Mouse (Mus musculus) MEL (cell line): ENCODE data around the gene Nubp2. TPM values are rescaled to one million over a fixed set of nuclear protein-coding genes. Genes with fewer than 3 reads are reported as not detected.

Source experiments
- DNase-seq: peaks from one replicate; pipeline ENCODE4 v3.0.0; 2011; ENCODE audit warnings: low read depth, low spot score
- H3K27ac ChIP-seq: 2 replicates; pipeline ENCODE4 v1.5.1; 2012; ENCODE audit warnings: low read depth, mild to moderate bottlenecking, control low read depth, low read length, moderate library complexity; ENCODE audit not compliant: control insufficient read depth
- H3K27me3 ChIP-seq, 2 experiments: fragments of 150-350 bp in 1 of 2; sonication (generic) in 1 of 2; 2 replicates each; pipeline ENCODE4 v1.6.1; 2012; ENCODE audit warnings: low read length in 2 of 2, mild to moderate bottlenecking in 2 of 2, improper control_type of control experiment in 1 of 2, moderate library complexity in 1 of 2; ENCODE audit not compliant: insufficient read depth in 2 of 2, control insufficient read depth in 1 of 2
- H3K36me3 ChIP-seq, 2 experiments: 2 replicates each; pipeline ENCODE4 v1.6.1; 2012 to 2014; ENCODE audit warnings: low read length in 2 of 2, improper control_type of control experiment in 1 of 2, inconsistent platforms in 1 of 2, mild to moderate bottlenecking in 1 of 2; ENCODE audit not compliant: insufficient read depth in 2 of 2, control insufficient read depth in 1 of 2
- H3K4me1 ChIP-seq, 2 experiments: fragments of 150-350 bp in 1 of 2; sonication (generic) in 1 of 2; 2 replicates each; pipeline ENCODE4 v1.6.1; 2012; ENCODE audit warnings: low read length in 2 of 2, improper control_type of control experiment in 1 of 2, mild to moderate bottlenecking in 1 of 2; ENCODE audit not compliant: insufficient read depth in 2 of 2, control insufficient read depth in 1 of 2
- H3K4me3 ChIP-seq, 2 experiments: fragments of 150-350 bp in 1 of 2; sonication (generic) in 1 of 2; 2 replicates each; pipeline ENCODE4 v1.5.1; 2012; ENCODE audit warnings: low read depth in 2 of 2, low read length in 2 of 2, mild to moderate bottlenecking in 2 of 2, moderate library complexity in 2 of 2, control low read depth in 1 of 2, improper control_type of control experiment in 1 of 2; ENCODE audit not compliant: control insufficient read depth in 1 of 2, insufficient read depth in 1 of 2
- H3K79me2 ChIP-seq: 2 replicates; pipeline ENCODE4 v1.6.1; 2012; ENCODE audit warnings: mild to moderate bottlenecking, low read length, moderate library complexity; ENCODE audit not compliant: control insufficient read depth, poor library complexity, insufficient read depth
- H3K9ac ChIP-seq: 2 replicates; pipeline ENCODE4 v1.6.1; 2012; ENCODE audit warnings: low read depth, mild to moderate bottlenecking, control low read depth, low read length, moderate library complexity; ENCODE audit not compliant: control insufficient read depth, poor library complexity, severe bottlenecking
- H3K9me3 ChIP-seq: fragments of 150-350 bp; sonication (generic); replicated peaks from 2 replicates; pipeline ENCODE4 v1.6.1; 2012; ENCODE audit warnings: mild to moderate bottlenecking, low read length, improper control_type of control experiment, moderate library complexity; ENCODE audit not compliant: insufficient read depth
- CHD2 ChIP-seq: IDR thresholded peaks from 2 replicates; pipeline ENCODE4 v1.6.1; 2011; ENCODE audit warnings: low read length, improper control_type of control experiment
- CTCF ChIP-seq, 3 experiments: IDR thresholded peaks in 2 of 3; conservative IDR thresholded peaks in 1 of 3; 2 replicates each; pipeline ENCODE4 v1.5.1; 2011 to 2012; ENCODE audit warnings: low read length in 3 of 3, low read depth in 2 of 3, mild to moderate bottlenecking in 2 of 3, improper control_type of control experiment in 1 of 3, inconsistent platforms in 1 of 3, mixed read lengths in 1 of 3, moderate library complexity in 1 of 3; ENCODE audit not compliant: control insufficient read depth in 1 of 3, insufficient read depth in 1 of 3, poor library complexity in 1 of 3, severe bottlenecking in 1 of 3
- ETS1 ChIP-seq: IDR thresholded peaks from 2 replicates; pipeline ENCODE4 v1.6.1; 2012; ENCODE audit warnings: low read depth, mild to moderate bottlenecking, inconsistent platforms, low read length, improper control_type of control experiment, moderate library complexity
- GATA1 ChIP-seq: IDR thresholded peaks from 2 replicates; pipeline ENCODE4 v1.6.1; 2011; ENCODE audit warnings: low read depth, low read length, improper control_type of control experiment
- HCFC1 ChIP-seq: IDR thresholded peaks from 2 replicates; pipeline ENCODE4 v1.6.1; 2012; ENCODE audit warnings: low read depth, mild to moderate bottlenecking, inconsistent platforms, low read length, improper control_type of control experiment, moderate library complexity
- KAT2A ChIP-seq: conservative IDR thresholded peaks from 2 replicates; pipeline ENCODE4 v1.6.1; 2012; ENCODE audit warnings: low read depth, low read length, improper control_type of control experiment, inconsistent platforms
- MAX ChIP-seq: IDR thresholded peaks from 2 replicates; pipeline ENCODE4 v1.6.1; 2011; ENCODE audit warnings: low read length, improper control_type of control experiment
- MAZ ChIP-seq: IDR thresholded peaks from 2 replicates; pipeline ENCODE4 v1.6.1; 2012; ENCODE audit warnings: low read depth, mild to moderate bottlenecking, inconsistent platforms, low read length, improper control_type of control experiment
- MEF2A ChIP-seq: IDR thresholded peaks from 2 replicates; pipeline ENCODE4 v1.6.1; 2014; ENCODE audit warnings: low read depth, mild to moderate bottlenecking, inconsistent platforms, low read length, improper control_type of control experiment; ENCODE audit not compliant: poor library complexity, insufficient replicate concordance, severe bottlenecking; ENCODE audit errors: extremely low read depth
- MXI1 ChIP-seq: IDR thresholded peaks from 2 replicates; pipeline ENCODE4 v1.6.1; 2011; ENCODE audit warnings: mild to moderate bottlenecking, low read depth, low read length, improper control_type of control experiment
- POLR2A ChIP-seq, 2 experiments: IDR thresholded peaks; 2 replicates each; pipeline ENCODE4 v1.6.1; 2011 to 2012; ENCODE audit warnings: low read length in 2 of 2, mild to moderate bottlenecking in 2 of 2, control low read depth in 1 of 2, improper control_type of control experiment in 1 of 2, low read depth in 1 of 2, moderate library complexity in 1 of 2; ENCODE audit not compliant: control insufficient read depth in 1 of 2, insufficient read depth in 1 of 2, poor library complexity in 1 of 2
- POLR2AphosphoS2 ChIP-seq: IDR thresholded peaks from 2 replicates; pipeline ENCODE4 v1.6.1; 2011; ENCODE audit warnings: low read length, improper control_type of control experiment
- POLR2AphosphoS5 ChIP-seq: IDR thresholded peaks from 2 replicates; pipeline ENCODE4 v1.6.1; 2012; ENCODE audit warnings: low read depth, borderline replicate concordance, mild to moderate bottlenecking, inconsistent platforms, low read length, moderate library complexity, mixed read lengths
- RCOR1 ChIP-seq: IDR thresholded peaks from 2 replicates; pipeline ENCODE4 v1.6.1; 2012; ENCODE audit warnings: low read depth, mild to moderate bottlenecking, inconsistent platforms, low read length, improper control_type of control experiment
- SMC3 ChIP-seq: IDR thresholded peaks from 2 replicates; pipeline ENCODE4 v1.6.1; 2011; ENCODE audit warnings: low read depth, low read length, improper control_type of control experiment
- TAL1 ChIP-seq: IDR thresholded peaks from 2 replicates; pipeline ENCODE4 v1.6.1; 2012; ENCODE audit warnings: mild to moderate bottlenecking, inconsistent platforms, low read length, moderate library complexity, mixed read lengths
- TBP ChIP-seq: IDR thresholded peaks from 2 replicates; pipeline ENCODE4 v1.8.0; 2011; ENCODE audit warnings: low read depth, low read length, improper control_type of control experiment
- TCF12 ChIP-seq: IDR thresholded peaks from 2 replicates; pipeline ENCODE4 v1.6.1; 2014; ENCODE audit warnings: low read depth, mild to moderate bottlenecking, inconsistent platforms, low read length, improper control_type of control experiment, moderate library complexity
- USF1 ChIP-seq: IDR thresholded peaks from 2 replicates; pipeline ENCODE4 v1.6.1; 2014; ENCODE audit warnings: low read depth, mild to moderate bottlenecking, inconsistent platforms, low read length, improper control_type of control experiment, moderate library complexity
- ZC3H11A ChIP-seq: IDR thresholded peaks from 2 replicates; pipeline ENCODE4 v1.6.1; 2012; ENCODE audit warnings: low read depth, mild to moderate bottlenecking, inconsistent platforms, low read length, improper control_type of control experiment
- ZKSCAN1 ChIP-seq: IDR thresholded peaks from 2 replicates; pipeline ENCODE4 v1.6.1; 2012; ENCODE audit warnings: low read depth, mild to moderate bottlenecking, inconsistent platforms, low read length, improper control_type of control experiment, moderate library complexity
- ZMIZ1 ChIP-seq: IDR thresholded peaks from 2 replicates; pipeline ENCODE4 v1.6.1; 2012; ENCODE audit warnings: low read depth, mild to moderate bottlenecking, inconsistent platforms, low read length, improper control_type of control experiment, moderate library complexity
- ZNF384 ChIP-seq: IDR thresholded peaks from 2 replicates; pipeline ENCODE4 v1.6.1; 2012; ENCODE audit warnings: low read depth, mild to moderate bottlenecking, inconsistent platforms, low read length, improper control_type of control experiment
- polyA plus RNA-seq, 2 experiments: library from polyadenylated mRNA; stranded (reverse) in 1 of 2; unstranded in 1 of 2; fragments of >175 nt in 1 of 2; fragments of >200 nt in 1 of 2; gene quantifications; 2 replicates each; pipeline versions ENCODE4 v1.2.1 to v1.2.4; 2012; ENCODE audit warnings: low replicate concordance in 2 of 2, low read depth in 1 of 2; ENCODE audit not compliant: insufficient read length in 2 of 2, insufficient read depth in 1 of 2, missing spikeins in 1 of 2
- total RNA-seq: library from RNA; depleted of rRNA; stranded (reverse); fragments of 300-350 nt; gene quantifications from 2 replicates; pipeline ENCODE4 v1.2.3, GENCODE M21; 2012

Nubp2 gene
- total and polyA plus RNA-seq, 3 experiments: 141 to 191 TPM; not detected in 1

GRCm38 (mm10) chr17:24856589-24856988 lies 29.6 kb downstream of the Nubp2 start:
- H3K4me3 ChIP-seq: no peak overlapping the region
- peaks cover 0 to 12% of the 10 kb centered on the region in 2 experiments; a peak in 2 of 4 replicates for H3K36me3 ChIP-seq
- H3K27ac ChIP-seq: no peak overlapping the region
- H3K79me2 ChIP-seq: no peaks in the 10 kb centered on the region
- DNase-seq: no peak
- TF ChIP-seq TBP (no peak), POLR2A (IDR thresholded peaks at IDR 0.05; ENCODE audit: control insufficient read depth in 1 of 2, insufficient read depth in 1 of 2, low read depth in 1 of 2, low read length in 2 of 2, poor library complexity in 1 of 2) (no peak), USF1 (no peak), KAT2A (no peak), MEF2A (no peak), POLR2AphosphoS2 (no peak), MAX (no peak), CHD2 (no peak), CTCF (IDR thresholded peaks at IDR 0.05 in 2 of 3, conservative IDR thresholded peaks at IDR 0.05 in 1 of 3; ENCODE audit: control insufficient read depth in 1 of 3, insufficient read depth in 1 of 3, low read depth in 2 of 3, low read length in 3 of 3, poor library complexity in 1 of 3, severe bottlenecking in 1 of 3) (no peak), SMC3 (no peak), POLR2AphosphoS5 (no peak)
- TF ChIP-seq, all 39 proteins: peak for 0
- Histone ChIP-seq H3K27me3 (no peaks in the 10 kb centered on the region), H3K9ac (no peak overlapping the region), H3K9me3 (no peaks in the 10 kb centered on the region), H3K4me1 (peaks cover 4 to 16% of the 10 kb centered on the region in 2 experiments)

GRCm38 (mm10) chr17:24855838-24856464 lies 30.2 kb downstream of the Nubp2 start:
- Histone ChIP-seq H3K4me1 (peaks cover 4 to 22% of the 10 kb centered on the region in 2 experiments), H3K27ac (no peak overlapping the region), H3K79me2 (no peaks in the 10 kb centered on the region), H3K4me3 (no peak overlapping the region), H3K9me3 (no peaks in the 10 kb centered on the region), H3K36me3 (peaks cover 0 to 17% of the 10 kb centered on the region in 2 experiments; a peak in 2 of 4 replicates)
- DNase-seq: no peak
- TF ChIP-seq ZNF384 (no peak), TAL1 (no peak), MAZ (no peak), ETS1 (no peak), HCFC1 (no peak), POLR2AphosphoS5 (no peak), RCOR1 (no peak), ZKSCAN1 (no peak), GATA1 (no peak), USF1 (no peak), ZMIZ1 (no peak), TCF12 (no peak), ZC3H11A (no peak), MXI1 (no peak), POLR2A (IDR thresholded peaks at IDR 0.05; ENCODE audit: control insufficient read depth in 1 of 2, insufficient read depth in 1 of 2, low read depth in 1 of 2, low read length in 2 of 2, poor library complexity in 1 of 2) (no peak)
- TF ChIP-seq, all 39 proteins: peak for 0
- Histone ChIP-seq H3K27me3 (no peaks in the 10 kb centered on the region), H3K9ac (no peak overlapping the region)
